Mouse (Mus musculus): ENCODE data around the gene Gm45213.
A peak's percentile ranks its signal among the peaks of the same experiment; 100 is the strongest.

Gene Gm45213

DNA sequence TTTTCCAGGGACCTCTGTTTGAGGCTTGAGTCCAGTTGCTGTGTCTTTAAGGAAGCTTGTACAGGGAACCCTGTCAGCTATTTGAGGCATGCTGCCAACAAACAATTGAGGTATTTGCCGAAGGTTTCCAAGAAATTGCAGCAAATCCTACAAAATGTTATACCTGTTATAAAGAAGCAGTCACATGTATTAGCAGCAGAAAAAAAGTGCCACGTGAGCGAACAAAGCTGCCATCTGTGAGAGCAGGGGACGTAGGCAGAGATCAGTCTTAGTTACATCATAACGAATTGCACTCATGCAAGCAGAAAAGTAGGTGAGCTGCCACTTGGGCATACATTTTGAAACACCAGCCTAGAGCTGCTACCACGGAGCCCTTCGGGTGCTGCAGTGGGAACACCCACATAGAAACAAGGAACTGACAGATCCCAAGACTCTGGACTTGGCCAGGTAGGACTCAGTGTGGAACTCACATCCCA is 63.2 kb downstream of the Gm45213 start:
- DNase-seq (ENCODE audit: low spot score) = no peak

DNA sequence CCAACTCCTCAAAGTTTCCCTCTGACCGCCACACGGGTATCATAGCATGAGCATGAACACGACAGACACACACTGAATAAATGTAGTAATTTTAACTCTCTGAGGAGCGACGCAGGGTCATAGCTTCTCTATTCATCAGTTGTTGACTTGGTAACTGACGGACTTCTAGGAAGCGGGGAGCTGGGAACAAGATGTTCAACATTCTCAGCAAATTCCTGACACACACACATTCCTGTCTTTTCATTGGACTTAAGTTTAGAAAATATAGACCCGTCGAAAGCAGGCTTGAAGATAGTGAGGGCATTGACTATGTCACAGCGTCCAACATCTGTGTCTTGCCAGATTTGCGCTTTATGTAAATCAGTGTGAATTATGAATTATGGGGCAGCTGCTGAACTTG is 63.8 kb downstream of the Gm45213 start:
- no peak for DNase-seq (ENCODE audit: low spot score)

DNA sequence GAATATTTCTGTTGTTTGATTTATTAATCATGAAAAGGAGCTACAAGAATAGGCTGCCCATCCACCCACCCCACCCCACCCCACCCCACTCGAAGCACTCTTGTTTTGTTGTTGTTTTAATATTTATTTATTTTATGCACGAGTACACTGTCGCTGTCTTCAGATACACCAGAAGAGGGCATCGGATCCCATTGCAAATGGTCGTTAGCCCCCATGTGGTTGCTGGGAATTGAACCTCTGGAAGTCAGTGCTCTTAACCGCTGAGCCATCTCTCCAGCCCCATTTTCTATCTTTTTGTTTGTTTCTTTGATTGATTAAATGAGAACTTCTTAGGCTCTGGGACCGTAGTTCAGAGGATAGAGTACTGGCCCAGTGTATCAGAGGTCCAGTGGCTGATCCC is 64.5 kb downstream of the Gm45213 start:
- no peak for DNase-seq (ENCODE audit: low spot score)

DNA sequence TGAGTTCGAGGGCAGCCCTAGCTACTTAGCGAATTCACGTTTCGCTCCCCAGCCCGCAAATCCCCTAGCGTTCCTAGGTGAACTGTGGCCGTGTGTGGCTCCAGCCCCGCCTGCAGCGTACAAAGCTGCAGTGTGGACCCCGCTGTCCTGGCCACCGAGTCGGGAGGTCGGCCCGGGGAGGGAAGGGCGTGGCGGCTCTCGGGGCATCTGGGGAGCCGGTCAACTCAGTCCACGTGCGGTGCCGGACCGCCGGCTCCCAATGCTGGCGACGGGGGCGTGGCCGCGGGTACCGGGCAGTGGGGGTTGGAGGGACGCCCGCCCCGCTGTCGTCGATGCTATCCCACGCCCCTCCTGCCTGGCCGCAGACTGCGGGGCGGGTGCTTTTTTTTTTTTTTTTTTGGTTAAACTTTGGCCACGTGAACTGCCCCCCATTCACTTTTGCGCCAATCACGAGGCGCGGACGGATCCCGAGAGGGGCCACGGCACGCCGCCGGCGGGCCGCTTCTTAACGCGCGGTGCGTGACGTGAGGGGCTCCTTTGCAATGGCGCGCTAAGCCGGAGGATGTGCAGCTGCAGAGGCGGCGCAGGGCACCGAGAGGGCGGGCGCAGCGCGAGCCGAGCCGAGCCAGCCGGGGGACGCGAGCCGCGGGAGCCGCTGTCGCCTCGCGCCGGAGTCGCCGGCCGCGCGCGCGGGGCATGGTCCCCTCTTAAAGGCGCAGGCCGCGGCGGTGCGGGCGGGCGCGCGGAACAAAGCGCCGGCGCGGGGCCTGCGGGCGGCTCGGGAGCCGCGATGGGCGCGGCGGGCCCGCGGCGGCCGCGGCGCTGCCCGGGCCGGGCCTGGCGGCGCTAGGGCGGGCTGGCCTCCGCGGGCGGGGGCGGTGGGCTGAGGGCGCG is 65.8 kb downstream of the Gm45213 start, which contains the start of gene Chsy1:
Gene Chsy1 (plus strand): TSS at position 555 of the 894 bp plus-strand sequence.
- peak; percentile 86 for DNase-seq (ENCODE audit: low spot score)

DNA sequence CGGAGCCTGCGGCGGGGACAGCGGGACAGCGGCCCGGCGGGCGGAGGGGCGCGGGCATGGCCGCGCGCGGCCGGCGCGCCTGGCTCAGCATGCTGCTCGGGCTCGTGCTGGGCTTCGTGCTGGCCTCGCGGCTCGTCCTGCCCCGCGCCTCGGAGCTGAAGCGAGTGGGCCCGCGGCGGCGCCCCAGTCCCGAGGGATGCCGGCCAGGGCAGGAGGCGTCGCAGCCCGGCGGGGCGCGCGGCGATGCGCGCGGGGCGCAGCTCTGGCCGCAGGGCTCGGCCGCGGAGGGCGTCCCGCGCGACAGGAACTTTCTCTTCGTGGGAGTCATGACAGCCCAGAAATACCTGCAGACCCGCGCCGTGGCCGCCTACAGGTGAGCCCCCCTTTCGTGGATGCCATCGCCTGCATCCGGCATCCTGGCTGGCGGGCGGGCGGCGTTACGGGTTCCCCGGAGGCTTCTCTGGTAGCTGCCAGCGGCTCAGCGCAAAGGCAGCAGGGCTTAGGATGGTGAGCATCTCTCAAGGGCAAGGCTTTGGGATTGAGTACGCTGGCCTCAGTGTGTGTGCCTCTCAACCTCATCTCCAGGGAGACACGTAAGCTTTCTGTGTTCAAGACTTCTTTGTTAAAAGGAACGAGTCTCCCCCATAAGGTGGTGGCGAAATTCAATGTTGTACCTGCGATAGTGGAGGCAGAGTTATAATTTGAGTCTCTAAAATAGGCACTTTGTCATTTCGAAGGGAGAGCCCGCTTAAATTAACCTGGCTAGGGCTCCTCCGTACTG is 66.6 kb downstream of the Gm45213 start:
- DNase-seq (ENCODE audit: low spot score) = no peak

DNA sequence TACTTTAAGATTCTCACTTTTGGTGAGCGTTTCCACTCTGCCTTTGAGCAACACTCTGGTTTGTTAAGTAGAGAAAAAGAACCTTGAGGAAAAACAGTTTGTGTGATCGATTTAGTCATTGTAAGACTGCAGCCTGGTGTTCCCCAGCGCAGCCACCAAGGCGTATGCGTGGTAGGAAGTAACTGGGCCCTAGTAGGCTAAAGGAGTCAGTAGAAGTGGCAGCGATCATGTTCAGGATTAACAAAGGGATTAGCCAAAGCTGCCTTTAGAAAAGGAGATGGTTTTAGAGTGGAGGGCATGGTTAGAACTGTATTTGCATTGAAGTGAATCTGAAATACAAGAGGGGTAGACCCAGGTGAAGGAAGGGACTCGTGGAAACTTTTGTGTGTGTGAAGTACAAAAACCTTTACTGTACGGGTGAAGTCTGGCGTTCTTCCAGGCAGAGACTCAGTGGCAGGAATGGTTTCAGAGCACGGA is 67.3 kb downstream of the Gm45213 start:
- DNase-seq (ENCODE audit: low spot score) = no peak

DNA sequence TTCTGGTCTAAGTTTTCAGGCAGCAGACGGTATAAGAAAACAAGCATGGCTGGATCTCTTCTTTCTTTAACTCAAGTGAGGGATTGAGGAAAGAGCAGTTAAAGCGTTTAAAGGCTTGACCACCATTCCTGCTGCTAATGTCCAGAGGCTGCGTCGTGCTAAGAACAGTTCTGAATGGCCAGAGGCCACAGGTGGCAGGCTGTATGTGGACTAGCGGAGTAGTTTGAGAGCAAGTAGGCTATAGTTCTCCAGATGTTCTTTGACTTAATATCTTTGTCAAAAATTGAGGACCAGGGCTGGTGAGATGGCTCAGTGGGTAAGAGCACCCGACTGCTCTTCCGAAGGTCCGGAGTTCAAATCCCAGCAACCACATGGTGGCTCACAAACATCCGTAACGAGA is 67.8 kb downstream of the Gm45213 start:
- DNase-seq (ENCODE audit: low spot score) = no peak
